Mouse (Mus musculus): ENCODE results near the gene Gm773.
"Not testable (repeated sequence)": the region's sequence is repeated elsewhere in the genome, so short reads cannot be mapped to it uniquely, and the experiment has no call there.

Gene Gm773

DNA sequence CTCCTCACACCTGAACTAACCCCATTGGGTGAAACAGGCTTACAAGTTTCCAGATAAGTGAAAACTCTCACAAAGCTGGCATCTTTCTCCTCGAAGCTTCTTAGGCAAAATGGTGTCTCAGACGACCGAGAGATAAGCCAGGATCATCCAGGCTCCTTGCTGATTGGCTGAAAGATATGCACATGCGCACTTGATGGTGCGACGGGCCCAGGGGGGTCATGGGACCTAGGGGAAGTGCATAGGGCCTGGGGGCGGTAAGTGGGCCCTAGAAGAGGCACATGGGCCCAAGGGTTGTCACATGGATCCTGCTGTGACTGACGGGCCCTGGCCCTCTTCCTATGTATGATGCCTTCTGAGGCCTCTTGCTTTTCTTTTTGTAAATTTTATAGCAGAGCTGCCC, at the start of gene Gm773:
Gene Gm773, minus strand, starts transcription at position 111 of the 400 bp plus-strand sequence.
- DNase-seq: no peak

DNA sequence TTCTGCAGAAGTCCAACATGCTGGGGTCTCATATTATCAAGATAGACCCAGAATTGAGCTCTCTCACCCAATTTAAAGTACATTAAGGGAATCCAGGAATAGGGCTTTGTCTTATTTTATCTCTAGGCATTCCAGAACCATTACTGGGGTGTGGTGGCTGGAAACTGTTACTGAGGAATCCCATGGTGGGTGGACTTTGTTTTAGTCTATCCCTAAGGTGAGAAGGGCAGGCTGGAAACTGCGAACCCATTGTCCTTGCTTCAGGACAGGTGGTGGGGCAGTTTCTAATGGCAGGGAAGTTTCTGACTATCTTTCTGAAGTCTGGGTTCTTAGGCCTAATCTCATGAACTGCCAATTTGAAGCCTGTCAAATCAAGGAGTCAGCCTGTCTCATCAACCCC, 26.2 kb downstream of the Gm773 start:
- DNase-seq: not testable (repeated sequence)

DNA sequence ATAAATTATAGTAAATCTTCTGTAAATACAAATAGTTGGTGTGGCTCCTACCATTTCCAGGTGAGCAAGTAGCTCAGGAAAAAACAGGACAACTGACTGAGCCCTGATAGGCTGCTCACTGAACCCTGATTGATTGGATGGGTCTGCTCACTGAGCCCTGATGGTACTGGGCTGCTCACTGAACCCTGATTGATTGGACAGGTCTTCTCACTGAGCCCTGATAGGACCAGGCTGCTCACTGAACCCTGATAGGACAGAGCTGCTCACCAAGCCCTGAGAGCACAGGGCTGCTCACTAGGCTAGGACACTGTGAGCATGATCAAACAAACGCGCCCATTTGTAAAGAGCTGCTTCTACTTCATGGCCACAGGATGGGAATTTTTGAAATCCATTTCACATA, 61.3 kb downstream of the Gm773 start:
- DNase-seq: no peak
